Mouse (Mus musculus): ENCODE data around the gene Gm38394. TPM values are rescaled to one million over a fixed set of nuclear protein-coding genes. Genes with fewer than 3 reads are reported as not detected.

The Gm38394 gene
- 4.9 and 9.8 TPM in 2 replicates for polyA plus RNA-seq (2012; ENCODE audit: low replicate concordance)

GRCm38 (mm10) chr1:133661203-133661933, at the start of gene Gm38394:
Gene Gm38394 (minus strand): TSS chr1:133661318.

GRCm38 (mm10) chr1:133689897-133690296, 28.8 kb upstream of the Gm38394 start, which contains the start of gene Lax1:
Gene Lax1 (minus strand): TSS chr1:133690108.

GRCm38 (mm10) chr1:133660466-133661202, 484 bp downstream of the Gm38394 start, which contains the start of gene Zbed6:
Gene Zbed6 (minus strand): TSS chr1:133660885.

GRCm38 (mm10) chr1:133609771-133610502, 51.2 kb downstream of the Gm38394 start, which contains the start of gene Snrpe:
Gene Snrpe (minus strand): TSS chr1:133610291.

Other genes with a start within 250 kb of the Gm38394 start
- gene Sox13, start 236.9 kb downstream of the Gm38394 start, polyA plus RNA-seq (2012; ENCODE audit: low replicate concordance): 1.6 and 2.4 TPM in 2 replicates
- 12.1 and 13.7 TPM in 2 replicates for gene Snrpe, start 51.0 kb downstream of the Gm38394 start, polyA plus RNA-seq (2012; ENCODE audit: low replicate concordance)
- gene Zbed6, start 433 bp downstream of the Gm38394 start, polyA plus RNA-seq (2012; ENCODE audit: low replicate concordance): not detected in 2 replicates
- 17.0 and 17.9 TPM in 2 replicates for gene Lax1, start 28.8 kb upstream of the Gm38394 start, polyA plus RNA-seq (2012; ENCODE audit: low replicate concordance)
- 18.8 and 27.3 TPM in 2 replicates for gene Atp2b4, start 139.7 kb upstream of the Gm38394 start, polyA plus RNA-seq (2012; ENCODE audit: low replicate concordance)
- not detected in 2 replicates for gene Optc, start 246.7 kb upstream of the Gm38394 start, polyA plus RNA-seq (2012; ENCODE audit: low replicate concordance)

All from hematopoietic multipotent progenitor cell, adult 10-12 weeks (in vitro differentiated cells).